Mouse (Mus musculus): ENCODE results near the gene Zranb3. TPM values are rescaled to one million over a fixed set of nuclear protein-coding genes. Genes with fewer than 3 reads are reported as not detected.
"Not testable (repeated sequence)": the region's sequence is repeated elsewhere in the genome, so short reads cannot be mapped to it uniquely, and the experiment has no call there.

Gene Zranb3
- polyA plus RNA-seq, 1 experiment from 2014 or later, result 11.9 TPM

GRCm38 (mm10) chr1:127954800-127955199 lies 148.0 kb downstream of the Zranb3 start:
- no peaks in the 10 kb centered on the region for H3K27me3 ChIP-seq
- no peak overlapping the region for H3K4me3 ChIP-seq
- no peaks in the 10 kb centered on the region for H3K9me3 ChIP-seq
- 89% methylated on average over 4 of the region's 4 CpGs for WGBS
- no peak overlapping the region for H3K4me2 ChIP-seq (replicated peaks)
- no peak for ATAC-seq (ENCODE audit: low FRiP score, low read depth)
- H3K36me3 ChIP-seq, result peaks cover 7% of the 10 kb centered on the region; the same call in 1 of the 2 replicates
- H3K27ac ChIP-seq (replicated peaks), result no peak overlapping the region
- H3K9ac ChIP-seq (replicated peaks), result no peak overlapping the region
- peaks cover 15% of the 10 kb centered on the region for H3K4me1 ChIP-seq

- not testable (repeated sequence) for H3K4me1 ChIP-seq; H3K4me2 ChIP-seq (replicated peaks); H3K4me3 ChIP-seq; H3K9ac ChIP-seq (replicated peaks); ATAC-seq (ENCODE audit: low FRiP score, low read depth); H3K9me3 ChIP-seq; H3K27ac ChIP-seq (replicated peaks); H3K36me3 ChIP-seq; H3K27me3 ChIP-seq
- 91% methylated on average over 4 of the region's 4 CpGs for WGBS
Measured at GRCm38 (mm10) chr1:127954198-127954597, 148.6 kb downstream of the Zranb3 start.

- no peak overlapping the region for H3K27ac ChIP-seq (replicated peaks)
- no peak for ATAC-seq (ENCODE audit: low FRiP score, low read depth)
- H3K4me3 ChIP-seq, result no peak overlapping the region
- peaks cover 12% of the 10 kb centered on the region for H3K36me3 ChIP-seq
- H3K9ac ChIP-seq (replicated peaks), result no peak overlapping the region
- H3K9me3 ChIP-seq, result peaks cover 5% of the 10 kb centered on the region; the same call in 1 of the 2 replicates
- no peak overlapping the region for H3K4me2 ChIP-seq (replicated peaks)
- H3K4me1 ChIP-seq, result no peaks in the 10 kb centered on the region
- WGBS, result 93% methylated on average over 4 of the region's 4 CpGs
- H3K27me3 ChIP-seq, result no peaks in the 10 kb centered on the region
Measured at GRCm38 (mm10) chr1:127952276-127952675, 150.6 kb downstream of the Zranb3 start.

GRCm38 (mm10) chr1:127948748-127949147 lies 154.1 kb downstream of the Zranb3 start:
- no peak for ATAC-seq (ENCODE audit: low FRiP score, low read depth)
- Histone ChIP-seq H3K9ac (replicated peaks) (no peak overlapping the region), H3K27me3 (no peaks in the 10 kb centered on the region), H3K4me3 (no peak overlapping the region), H3K9me3 (peaks cover 5% of the 10 kb centered on the region; the same call in 1 of the 2 replicates), H3K4me2 (replicated peaks) (no peak overlapping the region), H3K27ac (replicated peaks) (no peak overlapping the region), H3K36me3 (peaks cover 21% of the 10 kb centered on the region), H3K4me1 (no peaks in the 10 kb centered on the region)
- 94% methylated on average over 5 of the region's 5 CpGs for WGBS

- Histone ChIP-seq H3K9me3 (peaks cover 5% of the 10 kb centered on the region; the same call in 1 of the 2 replicates), H3K36me3 (peaks cover 34% of the 10 kb centered on the region), H3K4me2 (replicated peaks) (no peak overlapping the region), H3K4me3 (no peak overlapping the region), H3K27me3 (no peaks in the 10 kb centered on the region), H3K4me1 (no peaks in the 10 kb centered on the region), H3K9ac (replicated peaks) (no peak overlapping the region), H3K27ac (replicated peaks) (no peak overlapping the region)
- 92% methylated on average over 5 of the region's 5 CpGs for WGBS
- no peak for ATAC-seq (ENCODE audit: low FRiP score, low read depth)
Measured at GRCm38 (mm10) chr1:127946615-127947249, 156.1 kb downstream of the Zranb3 start.

- ATAC-seq (ENCODE audit: low FRiP score, low read depth), result no peak
- H3K4me2 ChIP-seq (replicated peaks), result no peak overlapping the region
- H3K4me3 ChIP-seq, result no peak overlapping the region
- no peak overlapping the region for H3K9ac ChIP-seq (replicated peaks)
- no peaks in the 10 kb centered on the region for H3K4me1 ChIP-seq
- no peak overlapping the region for H3K27ac ChIP-seq (replicated peaks)
- H3K9me3 ChIP-seq, result peaks cover 5% of the 10 kb centered on the region; the same call in 1 of the 2 replicates
- H3K36me3 ChIP-seq, result peaks cover 42% of the 10 kb centered on the region
- no peaks in the 10 kb centered on the region for H3K27me3 ChIP-seq
- 91% methylated on average over 3 of the region's 3 CpGs for WGBS
Measured at GRCm38 (mm10) chr1:127945696-127946575, 156.9 kb downstream of the Zranb3 start.

GRCm38 (mm10) chr1:127943516-127943915 lies 159.3 kb downstream of the Zranb3 start:
- H3K36me3 ChIP-seq, result peaks cover 66% of the 10 kb centered on the region
- WGBS, result 90% methylated on average over 6 of the region's 6 CpGs
- H3K27me3 ChIP-seq, result no peaks in the 10 kb centered on the region
- H3K4me3 ChIP-seq, result no peak overlapping the region
- H3K9me3 ChIP-seq, result peaks cover 5% of the 10 kb centered on the region; the same call in 1 of the 2 replicates
- H3K9ac ChIP-seq (replicated peaks), result no peak overlapping the region
- no peaks in the 10 kb centered on the region for H3K4me1 ChIP-seq
- no peak overlapping the region for H3K4me2 ChIP-seq (replicated peaks)
- no peak overlapping the region for H3K27ac ChIP-seq (replicated peaks)
- ATAC-seq (ENCODE audit: low FRiP score, low read depth), result no peak

GRCm38 (mm10) chr1:127942231-127942630 lies 160.6 kb downstream of the Zranb3 start:
- H3K27me3 ChIP-seq, result no peaks in the 10 kb centered on the region
- no peak overlapping the region for H3K9ac ChIP-seq (replicated peaks)
- ATAC-seq (ENCODE audit: low FRiP score, low read depth), result no peak
- WGBS, result 97% methylated on average over 10 of the region's 10 CpGs
- H3K4me3 ChIP-seq, result no peak overlapping the region
- no peaks in the 10 kb centered on the region for H3K4me1 ChIP-seq
- H3K4me2 ChIP-seq (replicated peaks), result no peak overlapping the region
- no peaks in the 10 kb centered on the region for H3K9me3 ChIP-seq
- peaks cover 73% of the 10 kb centered on the region for H3K36me3 ChIP-seq
- no peak overlapping the region for H3K27ac ChIP-seq (replicated peaks)

- Histone ChIP-seq H3K4me2 (replicated peaks) (no peak overlapping the region), H3K4me1 (no peaks in the 10 kb centered on the region), H3K4me3 (no peak overlapping the region), H3K9ac (replicated peaks) (no peak overlapping the region), H3K27ac (replicated peaks) (no peak overlapping the region), H3K36me3 (peaks cover 82% of the 10 kb centered on the region), H3K27me3 (no peaks in the 10 kb centered on the region), H3K9me3 (no peaks in the 10 kb centered on the region)
- WGBS, result 84% methylated on average over 8 of the region's 8 CpGs
- ATAC-seq (ENCODE audit: low FRiP score, low read depth), result no peak
Measured at GRCm38 (mm10) chr1:127937277-127937676, 165.6 kb downstream of the Zranb3 start.

- no peak overlapping the region for H3K27ac ChIP-seq (replicated peaks)
- no peaks in the 10 kb centered on the region for H3K9me3 ChIP-seq
- H3K4me1 ChIP-seq, result no peaks in the 10 kb centered on the region
- no peaks in the 10 kb centered on the region for H3K27me3 ChIP-seq
- peaks cover 72% of the 10 kb centered on the region for H3K36me3 ChIP-seq
- ATAC-seq (ENCODE audit: low FRiP score, low read depth), result no peak
- no peak overlapping the region for H3K4me3 ChIP-seq
- no peak overlapping the region for H3K4me2 ChIP-seq (replicated peaks)
- 97% methylated on average over 5 of the region's 5 CpGs for WGBS
- H3K9ac ChIP-seq (replicated peaks), result no peak overlapping the region
Measured at GRCm38 (mm10) chr1:127934322-127934721, 168.5 kb downstream of the Zranb3 start.

- H3K9ac ChIP-seq (replicated peaks), result no peak overlapping the region
- H3K4me2 ChIP-seq (replicated peaks), result no peak overlapping the region
- WGBS, result 89% methylated on average over 2 of the region's 2 CpGs
- H3K4me1 ChIP-seq, result no peaks in the 10 kb centered on the region
- peaks cover 69% of the 10 kb centered on the region for H3K36me3 ChIP-seq
- no peak overlapping the region for H3K4me3 ChIP-seq
- H3K9me3 ChIP-seq, result no peaks in the 10 kb centered on the region
- H3K27ac ChIP-seq (replicated peaks), result no peak overlapping the region
- no peak for ATAC-seq (ENCODE audit: low FRiP score, low read depth)
- no peaks in the 10 kb centered on the region for H3K27me3 ChIP-seq
Measured at GRCm38 (mm10) chr1:127933405-127933804, 169.4 kb downstream of the Zranb3 start.

GRCm38 (mm10) chr1:127915802-127916201 lies 187.0 kb downstream of the Zranb3 start:
- Histone ChIP-seq H3K4me1 (no peaks in the 10 kb centered on the region), H3K9ac (replicated peaks) (no peak overlapping the region), H3K27ac (replicated peaks) (no peak overlapping the region), H3K36me3 (peaks cover 25% of the 10 kb centered on the region), H3K9me3 (no peaks in the 10 kb centered on the region), H3K4me3 (no peak overlapping the region), H3K27me3 (no peaks in the 10 kb centered on the region), H3K4me2 (replicated peaks) (no peak overlapping the region)
- ATAC-seq (ENCODE audit: low FRiP score, low read depth), result no peak
- WGBS, result 74% methylated on average over 1 of the region's 1 CpGs

Measured in midbrain, embryonic 12.5 days (tissue).